Mouse (Mus musculus) liver, embryonic 14.5 days (tissue): ENCODE results near the gene 4931414P19Rik. TPM values are rescaled to one million over a fixed set of nuclear protein-coding genes. Genes with fewer than 3 reads are reported as not detected.

ENCODE experiments used
- ATAC-seq: fragments of 200-750 bp; cut with Nextera tagmentation; 2 replicates; pipeline ENCODE4 v1.8.0; 2017; ENCODE audit warnings: moderate number of reproducible peaks, mild to moderate bottlenecking, moderate library complexity; ENCODE audit not compliant: insufficient read depth
- DNase-seq, 3 experiments: peaks; one replicate each; pipeline ENCODE4 v3.0.0-alpha.2; 2012 to 2013; ENCODE audit warnings: low read depth in 3 of 3, low spot score in 3 of 3
- H3K27ac ChIP-seq: fragments of 300-500 bp; sonication (generic); 2 replicates; pipeline ENCODE4 v1.5.1; 2014; ENCODE audit warnings: moderate library complexity, mild to moderate bottlenecking, control low read depth, inconsistent platforms
- H3K27me3 ChIP-seq: fragments of 300-500 bp; sonication (generic); 2 replicates; pipeline ENCODE4 v1.6.1; 2014; ENCODE audit warnings: mild to moderate bottlenecking, low read length, moderate library complexity; ENCODE audit not compliant: control insufficient read depth, insufficient read depth
- H3K36me3 ChIP-seq: fragments of 300-500 bp; sonication (generic); replicated peaks from 2 replicates; pipeline ENCODE4 v1.6.1; 2014; ENCODE audit warnings: low read depth; ENCODE audit not compliant: control insufficient read depth, insufficient read depth
- H3K4me1 ChIP-seq, 2 experiments: fragments of 200-500 bp in 1 of 2; fragments of 300-500 bp in 1 of 2; sonication (generic) in 1 of 2; replicated peaks; 2 replicates each; pipeline ENCODE4 v1.6.1; 2012 to 2014; ENCODE audit warnings: antibody characterized with exemption in 1 of 2, inconsistent platforms in 1 of 2, low read length in 1 of 2; ENCODE audit not compliant: control insufficient read depth in 2 of 2, insufficient read depth in 2 of 2
- H3K4me2 ChIP-seq: fragments of 300-500 bp; sonication (generic); 2 replicates; pipeline ENCODE4 v1.6.1; 2014; ENCODE audit warnings: low read depth, mild to moderate bottlenecking, control low read depth, moderate library complexity
- H3K4me3 ChIP-seq, 2 experiments: fragments of 200-500 bp in 1 of 2; fragments of 300-500 bp in 1 of 2; sonication (generic) in 1 of 2; 2 replicates each; pipeline ENCODE4 v1.5.1; 2012 to 2014; ENCODE audit warnings: low read depth in 2 of 2, low read length in 2 of 2, mild to moderate bottlenecking in 2 of 2, control low read depth in 1 of 2, inconsistent platforms in 1 of 2, moderate library complexity in 1 of 2; ENCODE audit not compliant: insufficient read depth in 1 of 2
- H3K9ac ChIP-seq: fragments of 300-500 bp; sonication (generic); replicated peaks from 2 replicates; pipeline ENCODE4 v1.6.1; 2014; ENCODE audit warnings: mild to moderate bottlenecking, control low read depth, moderate library complexity
- H3K9me3 ChIP-seq: fragments of 300-500 bp; sonication (generic); 2 replicates; pipeline ENCODE4 v1.6.1; 2016; ENCODE audit warnings: low read length, mixed read lengths; ENCODE audit not compliant: control insufficient read depth
- CTCF ChIP-seq: IDR thresholded peaks from 2 replicates; pipeline ENCODE4 v1.5.1; 2016; ENCODE audit warnings: antibody characterized with exemption, low read depth, control low read depth
- EP300 ChIP-seq: IDR thresholded peaks from 2 replicates; pipeline ENCODE4 v1.6.1; 2016; ENCODE audit warnings: antibody characterized with exemption, low read depth
- WGBS: fragments of 180-500 bp; shearing (Covaris S2); extraction: QIAGEN DNeasy Blood & Tissue Kit; methylation state at CpG from one replicate; pipeline ENCODE4 v1.1.7; 2014; ENCODE audit not compliant: insufficient replicate concordance; 5-methylcytosine and 5-hydroxymethylcytosine counted together
- polyA plus RNA-seq, 2 experiments: library from polyadenylated mRNA; depleted of rRNA in 1 of 2; stranded (reverse) in 1 of 2; unstranded in 1 of 2; fragments of >200 nt; fragmentation: Nextera tagmentation in 1 of 2; extraction: Ambion mirVana in 1 of 2; gene quantifications; 2 replicates each; pipeline versions ENCODE4 v1.2.1 to v1.2.3; 2012 to 2014

4931414P19Rik gene
- polyA plus RNA-seq, 2 experiments: 1.1 to 4.3 TPM

DNA sequence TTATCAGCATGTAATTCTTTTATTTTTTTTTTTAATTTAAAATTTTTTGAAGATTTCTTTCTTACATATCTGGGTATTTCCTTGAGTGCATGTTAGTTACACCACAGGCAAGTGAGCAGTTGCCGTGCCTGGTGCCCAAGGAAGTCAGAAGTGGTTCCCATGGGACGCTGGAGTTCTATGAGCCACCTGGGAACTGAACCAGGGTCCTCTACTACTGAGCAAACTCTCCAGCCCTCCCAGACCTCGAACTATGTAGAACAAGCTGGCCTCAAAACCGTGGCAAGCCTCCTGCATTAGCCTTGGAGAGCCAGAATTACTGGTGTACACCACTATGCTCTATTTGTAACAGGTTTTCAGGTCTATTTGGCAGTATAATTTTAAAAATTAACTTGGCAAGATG lies 3.2 kb downstream of the 4931414P19Rik start:
- H3K27ac ChIP-seq: peak overlapping the region; percentile 88
- peak overlapping the region; percentile 81 to 92; a peak in 3 of 4 replicates for H3K4me3 ChIP-seq
- H3K4me1 ChIP-seq: peaks cover 27 to 31% of the 10 kb centered on the region in 2 experiments
- H3K9me3 ChIP-seq: no peaks in the 10 kb centered on the region
- peak in 1 of 3 experiments; percentile 37 for DNase-seq
- no peaks in the 10 kb centered on the region for H3K27me3 ChIP-seq
- no peak for TF ChIP-seq EP300
- TF ChIP-seq CTCF: no peak
- peak overlapping the region; percentile 79 for H3K9ac ChIP-seq
- H3K4me2 ChIP-seq: peak overlapping the region; percentile 67
- ATAC-seq: no peak
- no peaks in the 10 kb centered on the region for H3K36me3 ChIP-seq
- WGBS: 27% methylated on average over 4 of the region's 4 CpGs

DNA sequence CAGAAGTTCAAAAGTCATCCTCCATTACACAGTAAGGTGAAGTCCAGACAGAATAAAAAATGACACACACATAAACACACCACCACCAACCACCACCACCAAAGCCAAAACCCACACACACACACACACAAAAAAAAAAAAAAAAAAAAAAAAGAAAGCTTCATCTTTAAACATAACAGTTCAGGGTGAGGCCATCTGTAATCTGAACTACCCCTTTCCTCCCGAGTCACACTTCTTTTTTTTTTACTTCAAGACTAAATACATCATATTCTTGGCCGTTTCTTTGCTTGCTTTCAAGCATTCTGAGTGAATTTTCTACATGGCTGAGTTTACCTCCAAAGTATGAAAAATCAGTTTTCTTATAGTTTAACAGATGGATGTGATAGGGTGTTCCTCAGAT lies 4.2 kb downstream of the 4931414P19Rik start:
- no peak for DNase-seq
- no peak overlapping the region for H3K9ac ChIP-seq
- no peaks in the 10 kb centered on the region for H3K27me3 ChIP-seq
- no peak for ATAC-seq
- H3K9me3 ChIP-seq: no peaks in the 10 kb centered on the region
- H3K4me1 ChIP-seq: peaks cover 27 to 31% of the 10 kb centered on the region in 2 experiments
- TF ChIP-seq CTCF (no peak), EP300 (no peak)
- no peak overlapping the region for H3K27ac ChIP-seq
- no peak overlapping the region for H3K4me2 ChIP-seq
- H3K4me3 ChIP-seq: no peak overlapping the region
- no peaks in the 10 kb centered on the region for H3K36me3 ChIP-seq
- 49% methylated on average over 2 of the region's 2 CpGs for WGBS

DNA sequence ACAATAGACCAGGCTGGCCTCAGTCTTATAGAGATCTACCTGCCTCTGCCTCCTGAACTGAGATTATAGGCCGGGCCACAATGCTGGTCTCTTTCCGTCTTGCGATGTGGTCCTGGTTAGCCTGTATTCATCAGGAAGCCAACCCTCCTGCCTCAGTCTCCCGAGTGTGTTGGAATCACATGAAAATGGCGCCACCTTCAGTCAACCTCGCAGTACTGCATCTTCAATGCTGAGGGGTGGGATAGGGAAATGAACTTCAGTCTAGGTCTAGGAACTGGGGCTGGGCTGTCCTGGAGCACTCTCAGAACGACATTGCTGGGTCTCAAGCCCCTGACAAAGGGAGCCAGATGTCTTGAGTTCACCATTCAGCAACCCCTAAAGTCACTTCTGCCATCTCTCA lies 8.7 kb downstream of the 4931414P19Rik start:
- Histone ChIP-seq H3K36me3 (no peaks in the 10 kb centered on the region), H3K9me3 (no peaks in the 10 kb centered on the region), H3K9ac (no peak overlapping the region), H3K4me3 (no peak overlapping the region), H3K4me1 (peaks cover 2 to 4% of the 10 kb centered on the region in 2 experiments), H3K27me3 (no peaks in the 10 kb centered on the region), H3K27ac (no peak overlapping the region), H3K4me2 (no peak overlapping the region)
- TF ChIP-seq CTCF (peak; percentile 78), EP300 (no peak)
- WGBS: 56% methylated on average over 7 of the region's 7 CpGs
- DNase-seq: no peak
- no peak for ATAC-seq

DNA sequence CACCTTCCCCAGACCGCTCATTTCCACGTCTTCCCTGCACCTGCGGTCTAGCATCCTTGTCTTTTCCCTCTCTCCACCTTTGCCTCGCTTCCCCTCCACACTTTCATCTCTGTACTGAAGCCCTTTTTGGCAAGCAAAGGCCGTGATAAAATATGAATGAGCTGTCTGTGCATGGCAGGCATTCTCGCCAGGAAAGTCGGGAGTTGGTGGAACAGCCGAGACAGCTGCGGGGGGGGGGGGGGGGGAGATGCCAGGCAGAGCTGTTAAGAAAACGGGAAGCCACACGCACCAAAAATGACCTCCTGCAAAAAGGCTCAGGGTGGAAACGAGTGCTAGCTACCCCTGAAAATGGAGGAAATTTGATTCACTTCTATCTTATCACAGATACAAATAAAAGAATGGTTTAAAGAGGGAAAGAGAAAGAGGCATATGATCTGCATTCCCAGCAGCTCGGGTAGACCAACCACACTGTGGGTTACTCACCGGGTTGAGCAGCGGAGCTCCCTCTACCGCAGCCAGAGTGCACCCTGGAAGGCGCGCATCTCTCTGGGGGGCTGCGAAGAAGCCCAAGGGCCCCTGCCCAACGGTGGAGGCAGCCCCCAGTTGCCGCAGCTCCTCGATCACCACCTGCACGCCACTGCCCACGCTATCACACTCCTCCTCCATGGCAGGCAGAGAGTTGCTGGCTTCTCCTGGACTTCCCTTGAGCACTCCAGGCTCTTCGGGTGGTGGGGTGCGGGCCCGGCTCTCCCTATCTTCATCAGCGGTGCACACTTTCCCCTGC lies 11.0 kb downstream of the 4931414P19Rik start:
- Histone ChIP-seq H3K4me1 (no peaks in the 10 kb centered on the region), H3K27me3 (no peaks in the 10 kb centered on the region), H3K4me2 (no peak overlapping the region), H3K4me3 (no peak overlapping the region), H3K9ac (no peak overlapping the region), H3K27ac (no peak overlapping the region), H3K9me3 (no peaks in the 10 kb centered on the region), H3K36me3 (no peaks in the 10 kb centered on the region)
- 72% methylated on average over 28 of the region's 28 CpGs for WGBS
- no peak for DNase-seq
- no peak for ATAC-seq
- TF ChIP-seq CTCF: no peak
- no peak for TF ChIP-seq EP300

DNA sequence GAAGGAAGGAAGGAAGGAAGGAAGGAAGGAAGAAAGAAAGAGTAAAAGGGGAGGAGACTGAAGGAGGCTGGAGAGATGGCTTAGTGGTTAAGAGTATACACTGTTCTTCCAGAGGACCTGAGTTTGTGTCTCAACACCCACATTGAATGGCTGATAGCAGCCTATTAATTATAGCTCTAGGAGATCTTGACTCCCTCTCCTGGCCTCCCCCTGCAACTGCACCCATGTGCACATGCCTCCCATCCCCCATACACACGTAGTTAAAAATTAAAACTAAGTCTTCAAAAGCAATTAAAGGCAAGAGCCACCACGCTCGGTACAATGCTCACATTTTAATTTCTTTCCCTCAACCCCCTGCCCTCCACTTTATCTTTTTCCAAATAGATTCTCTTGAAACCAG lies 11.7 kb downstream of the 4931414P19Rik start:
- no peaks in the 10 kb centered on the region for H3K9me3 ChIP-seq
- no peaks in the 10 kb centered on the region; a peak in 1 of 4 replicates for H3K4me1 ChIP-seq
- no peaks in the 10 kb centered on the region for H3K27me3 ChIP-seq
- TF ChIP-seq EP300 (no peak), CTCF (peak; percentile 63)
- no peak overlapping the region for H3K9ac ChIP-seq
- no peak overlapping the region for H3K4me2 ChIP-seq
- DNase-seq (no peak), ATAC-seq (no peak)
- no peak overlapping the region for H3K27ac ChIP-seq
- WGBS: 80% methylated on average over 3 of the region's 3 CpGs
- no peaks in the 10 kb centered on the region for H3K36me3 ChIP-seq
- no peak overlapping the region for H3K4me3 ChIP-seq
